Mouse (Mus musculus): ENCODE measurements at regions not wholly inside any gene's neighbourhood (a gene's known extent, or its start where the extent isn't known, plus 50 kb on each side); places are given as distances from the start of the nearest gene placed in this dataset.

DNA sequence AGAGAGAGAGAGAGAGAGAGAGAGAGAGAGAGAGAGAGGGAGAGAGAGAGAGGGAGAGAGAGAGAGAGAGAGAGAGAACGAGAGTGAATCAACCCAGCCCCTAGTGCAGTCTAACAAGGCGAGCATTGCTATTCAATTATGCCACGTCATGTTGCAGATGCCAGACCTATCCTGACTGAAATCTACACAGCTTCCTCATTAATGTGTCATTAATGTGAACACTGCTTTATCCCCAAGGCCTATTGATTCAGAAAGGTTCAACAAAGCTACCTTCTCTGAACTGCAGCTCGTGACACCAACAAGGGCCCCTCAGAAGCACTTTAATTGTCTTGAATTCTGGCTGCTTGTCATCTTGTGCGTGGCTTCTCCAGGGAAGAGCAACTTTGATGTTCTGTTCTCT is 457.4 kb downstream of the Tcerg1l start:
- Histone ChIP-seq H3K27ac (ENCODE audit: insufficient read depth, low read depth, low read length) (no peak overlapping the region), H3K4me3 (ENCODE audit: insufficient read depth, low read depth, low read length) (no peak overlapping the region), H3K4me1 (ENCODE audit: control insufficient read depth, insufficient read depth, low read length) (no peaks in the 10 kb centered on the region)
- 78% methylated on average over 5 of the region's 5 CpGs for WGBS
- TF ChIP-seq CTCF (IDR thresholded peaks at IDR 0.05; ENCODE audit: insufficient read depth, low read depth, low read length) (no peak), POLR2A (IDR thresholded peaks at IDR 0.05; ENCODE audit: insufficient read depth, low read depth, low read length) (no peak)

DNA sequence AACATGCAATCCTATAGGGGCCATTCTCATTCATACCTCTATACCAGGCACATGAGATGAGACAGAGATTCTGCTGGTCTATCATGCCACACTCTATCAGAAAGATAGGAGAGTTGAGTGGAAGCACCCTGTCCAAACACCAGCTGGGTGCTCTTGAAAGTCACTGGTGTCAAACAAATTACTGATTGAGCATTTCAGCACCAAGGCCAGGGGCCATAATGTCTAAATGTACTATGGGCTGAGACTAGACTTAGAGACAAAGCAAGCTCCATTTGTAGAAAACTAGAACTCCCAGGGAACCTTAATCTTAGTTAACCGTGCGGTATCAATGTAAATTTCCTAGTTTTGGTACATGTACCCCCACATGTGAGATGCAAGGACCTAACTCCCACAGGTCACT is 452.5 kb downstream of the Tcerg1l start:
- no peak for TF ChIP-seq POLR2A (IDR thresholded peaks at IDR 0.05; ENCODE audit: insufficient read depth, low read depth, low read length)
- no peaks in the 10 kb centered on the region for H3K4me1 ChIP-seq (ENCODE audit: control insufficient read depth, insufficient read depth, low read length)

DNA sequence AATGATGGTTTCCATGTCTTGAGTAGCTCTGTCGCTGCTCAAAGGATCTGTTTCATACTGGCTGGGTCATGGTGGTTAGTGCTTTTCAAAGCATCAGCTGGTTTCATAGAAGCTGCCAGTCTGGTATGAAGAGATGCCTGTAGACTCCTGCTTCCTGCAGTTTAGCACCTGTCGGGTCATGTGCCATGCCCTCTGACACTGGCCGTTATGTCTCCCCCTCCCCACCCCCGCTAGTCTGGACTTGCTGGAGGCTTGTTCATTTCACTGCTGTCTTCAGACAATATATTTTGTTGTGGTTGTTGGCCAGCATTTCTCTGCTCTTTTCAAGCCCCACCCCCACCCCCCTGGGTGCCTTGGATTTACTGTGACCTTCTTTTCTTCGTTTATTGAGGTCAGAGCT is 450.1 kb downstream of the Tcerg1l start:
- H3K4me3 ChIP-seq (ENCODE audit: insufficient read depth, low read depth, low read length) = no peak overlapping the region
- TF ChIP-seq CTCF (IDR thresholded peaks at IDR 0.05; ENCODE audit: insufficient read depth, low read depth, low read length) = no peak
- TF ChIP-seq POLR2A (IDR thresholded peaks at IDR 0.05; ENCODE audit: insufficient read depth, low read depth, low read length) = no peak
- H3K4me1 ChIP-seq (ENCODE audit: control insufficient read depth, insufficient read depth, low read length) = no peaks in the 10 kb centered on the region
- no peak overlapping the region for H3K27ac ChIP-seq (ENCODE audit: insufficient read depth, low read depth, low read length)
- WGBS = 31% methylated on average over 5 of the region's 5 CpGs

More for the DNA sequence above, 452.5 kb downstream of the Tcerg1l start:
- Histone ChIP-seq H3K27ac (ENCODE audit: insufficient read depth, low read depth, low read length) (no peak overlapping the region), H3K4me3 (ENCODE audit: insufficient read depth, low read depth, low read length) (no peak overlapping the region)
- WGBS = 97% methylated on average over 2 of the region's 2 CpGs

DNA sequence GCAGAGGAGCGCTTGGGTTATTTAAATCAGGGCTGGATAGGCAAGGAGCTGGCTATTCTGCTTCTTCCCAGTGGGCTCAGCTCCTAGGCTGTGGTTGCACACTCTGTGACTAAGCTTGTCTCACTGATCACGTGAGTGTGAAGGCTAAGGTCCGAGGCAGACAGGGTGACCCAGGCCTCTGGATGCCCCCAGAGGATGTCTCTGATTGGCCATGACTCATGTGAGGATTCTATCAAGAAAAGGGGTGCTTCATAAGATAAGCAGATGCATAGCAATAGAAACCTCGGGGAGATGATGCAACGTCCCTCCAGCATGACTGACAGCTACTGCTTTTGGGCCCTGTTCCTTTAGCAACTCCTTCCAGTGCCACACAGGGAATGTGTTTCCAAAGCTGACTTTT is 440.2 kb downstream of the Tcerg1l start:
- TF ChIP-seq CTCF (IDR thresholded peaks at IDR 0.05; ENCODE audit: insufficient read depth, low read depth, low read length) (no peak), POLR2A (IDR thresholded peaks at IDR 0.05; ENCODE audit: insufficient read depth, low read depth, low read length) (no peak)
- Histone ChIP-seq H3K4me3 (ENCODE audit: insufficient read depth, low read depth, low read length) (no peak overlapping the region), H3K27ac (ENCODE audit: insufficient read depth, low read depth, low read length) (no peak overlapping the region), H3K4me1 (ENCODE audit: control insufficient read depth, insufficient read depth, low read length) (no peaks in the 10 kb centered on the region)
- 71% methylated on average over 5 of the region's 5 CpGs for WGBS

DNA sequence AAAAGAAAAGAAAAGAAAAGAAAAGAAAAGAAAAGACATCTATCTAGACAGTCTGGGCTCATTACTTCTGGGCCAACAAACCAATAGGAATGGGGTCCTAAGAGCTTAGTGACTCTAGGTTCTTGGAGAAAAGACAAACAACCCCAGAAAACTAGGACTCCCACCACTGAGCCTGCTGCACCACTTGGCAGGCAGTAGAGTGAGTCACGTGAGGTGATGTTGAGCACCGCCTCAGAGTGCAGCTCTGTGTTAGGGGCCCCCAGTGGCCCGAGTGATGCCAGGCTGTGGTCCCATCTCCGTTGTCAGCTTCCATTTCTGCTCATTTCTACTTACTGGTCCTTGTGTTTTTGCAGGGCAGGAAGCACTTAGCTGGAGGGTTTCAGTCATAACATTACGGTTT is 439.7 kb downstream of the Tcerg1l start:
- Histone ChIP-seq H3K4me3 (ENCODE audit: insufficient read depth, low read depth, low read length) (no peak overlapping the region), H3K4me1 (ENCODE audit: control insufficient read depth, insufficient read depth, low read length) (no peaks in the 10 kb centered on the region), H3K27ac (ENCODE audit: insufficient read depth, low read depth, low read length) (no peak overlapping the region)
- WGBS = 74% methylated on average over 5 of the region's 5 CpGs
- TF ChIP-seq CTCF (IDR thresholded peaks at IDR 0.05; ENCODE audit: insufficient read depth, low read depth, low read length) (no peak), POLR2A (IDR thresholded peaks at IDR 0.05; ENCODE audit: insufficient read depth, low read depth, low read length) (no peak)

DNA sequence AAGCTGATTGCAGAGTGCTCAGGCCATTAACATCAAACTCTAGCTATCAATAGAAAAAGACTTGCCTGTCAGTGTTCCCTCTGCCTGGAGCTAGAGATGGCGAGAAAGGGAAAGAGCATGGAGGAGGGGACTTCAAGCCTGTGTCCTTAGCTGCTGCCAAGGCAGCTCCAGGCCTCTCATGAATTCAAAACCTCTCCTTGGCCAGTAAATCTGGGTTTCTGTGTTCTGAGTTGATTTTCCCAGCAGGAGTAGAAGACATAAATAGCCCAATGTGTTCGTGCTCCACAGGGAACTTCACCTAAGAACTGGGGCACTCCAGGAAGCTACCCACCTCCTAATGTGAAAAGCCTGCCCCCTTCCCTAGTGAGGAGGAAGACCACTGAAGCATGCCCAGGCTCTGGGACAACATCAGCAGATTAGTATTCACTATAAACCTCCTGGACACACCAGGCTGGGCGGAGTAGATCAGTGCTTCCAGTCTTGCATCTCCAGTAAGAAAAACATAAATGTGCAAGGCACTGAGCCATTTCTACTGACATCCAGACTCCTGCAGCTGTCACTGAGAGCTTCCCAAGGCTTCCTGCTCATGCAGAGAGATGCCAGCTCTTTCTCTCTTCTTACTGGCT is 433.9 kb downstream of the Tcerg1l start:
- WGBS = 40% methylated on average over 3 of the region's 3 CpGs
- H3K4me3 ChIP-seq (ENCODE audit: insufficient read depth, low read depth, low read length) = no peak overlapping the region
- no peak overlapping the region for H3K27ac ChIP-seq (ENCODE audit: insufficient read depth, low read depth, low read length)
- H3K4me1 ChIP-seq (ENCODE audit: control insufficient read depth, insufficient read depth, low read length) = no peaks in the 10 kb centered on the region
- TF ChIP-seq CTCF (IDR thresholded peaks at IDR 0.05; ENCODE audit: insufficient read depth, low read depth, low read length) = no peak
- TF ChIP-seq POLR2A (IDR thresholded peaks at IDR 0.05; ENCODE audit: insufficient read depth, low read depth, low read length) = no peak

DNA sequence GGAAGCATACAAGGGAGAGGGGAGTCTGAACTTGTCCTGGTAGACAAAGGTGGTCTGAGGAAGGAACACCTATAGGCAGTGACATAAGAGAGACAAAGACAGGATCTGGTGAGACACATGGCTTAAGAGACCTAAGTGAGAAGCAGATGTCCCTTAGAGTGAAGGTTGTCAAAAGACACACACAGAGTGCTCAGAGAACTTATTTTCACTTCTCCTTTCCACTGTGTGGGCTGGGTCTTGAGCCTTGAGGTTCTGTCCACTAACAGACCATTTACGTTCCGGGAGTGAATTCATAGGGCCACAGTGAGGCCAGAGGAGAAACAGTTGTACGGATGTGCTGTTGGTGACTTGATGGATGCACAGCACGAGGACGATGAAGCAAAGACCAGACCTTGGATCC is 422.8 kb downstream of the Tcerg1l start:
- H3K4me1 ChIP-seq (ENCODE audit: control insufficient read depth, insufficient read depth, low read length) = no peaks in the 10 kb centered on the region
- H3K4me3 ChIP-seq (ENCODE audit: insufficient read depth, low read depth, low read length) = no peak overlapping the region
- 92% methylated on average over 5 of the region's 5 CpGs for WGBS
- H3K27ac ChIP-seq (ENCODE audit: insufficient read depth, low read depth, low read length) = no peak overlapping the region
- TF ChIP-seq CTCF (IDR thresholded peaks at IDR 0.05; ENCODE audit: insufficient read depth, low read depth, low read length) (no peak), POLR2A (IDR thresholded peaks at IDR 0.05; ENCODE audit: insufficient read depth, low read depth, low read length) (no peak)

DNA sequence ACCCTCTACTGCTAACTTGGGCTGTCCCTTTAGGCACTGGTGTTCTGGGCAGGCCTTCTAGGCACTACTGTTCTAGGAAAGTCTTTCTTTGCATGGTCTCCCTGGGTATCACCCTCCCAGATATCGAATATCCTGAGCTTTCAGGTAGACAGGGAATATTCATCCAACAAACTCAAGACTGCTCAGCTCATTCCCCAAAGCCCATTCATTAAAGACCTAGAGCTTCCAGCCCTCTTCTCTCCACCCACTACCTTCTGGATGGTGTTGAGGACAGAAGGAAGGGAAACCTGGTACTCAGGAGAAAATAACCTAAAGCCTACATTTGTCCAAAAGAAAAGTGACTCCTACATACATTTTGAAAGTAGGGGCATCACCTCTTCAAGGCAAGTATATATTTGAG is 420.0 kb downstream of the Tcerg1l start:
- WGBS = 79% methylated on average over 1 of the region's 1 CpGs
- no peak for TF ChIP-seq POLR2A (IDR thresholded peaks at IDR 0.05; ENCODE audit: insufficient read depth, low read depth, low read length)
- TF ChIP-seq CTCF (IDR thresholded peaks at IDR 0.05; ENCODE audit: insufficient read depth, low read depth, low read length) = no peak
- H3K4me1 ChIP-seq (ENCODE audit: control insufficient read depth, insufficient read depth, low read length) = no peaks in the 10 kb centered on the region
- no peak overlapping the region for H3K4me3 ChIP-seq (ENCODE audit: insufficient read depth, low read depth, low read length)
- no peak overlapping the region for H3K27ac ChIP-seq (ENCODE audit: insufficient read depth, low read depth, low read length)

DNA sequence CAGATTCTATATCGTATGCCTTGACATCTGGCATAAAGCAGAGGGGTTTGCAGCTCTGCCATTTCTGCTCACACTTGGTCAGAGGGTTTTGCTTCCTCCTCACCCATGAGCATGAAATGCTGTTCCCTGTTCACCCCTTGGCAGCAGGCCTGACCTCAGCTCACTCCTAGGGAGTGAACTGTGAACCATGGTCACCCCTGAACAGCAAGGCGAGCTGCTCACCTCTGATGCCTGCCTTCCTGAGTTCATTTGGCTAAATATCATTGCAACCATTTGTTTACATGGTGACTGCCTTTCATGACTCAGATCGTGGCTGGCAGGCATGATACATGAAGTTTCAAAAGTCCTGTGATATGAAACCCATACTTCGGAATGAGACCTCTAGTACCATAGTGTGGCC is 418.2 kb downstream of the Tcerg1l start:
- Histone ChIP-seq H3K27ac (ENCODE audit: insufficient read depth, low read depth, low read length) (no peak overlapping the region), H3K4me1 (ENCODE audit: control insufficient read depth, insufficient read depth, low read length) (no peaks in the 10 kb centered on the region), H3K4me3 (ENCODE audit: insufficient read depth, low read depth, low read length) (no peak overlapping the region)
- TF ChIP-seq CTCF (IDR thresholded peaks at IDR 0.05; ENCODE audit: insufficient read depth, low read depth, low read length) = no peak
- no peak for TF ChIP-seq POLR2A (IDR thresholded peaks at IDR 0.05; ENCODE audit: insufficient read depth, low read depth, low read length)
- 92% methylated on average over 4 of the region's 4 CpGs for WGBS

DNA sequence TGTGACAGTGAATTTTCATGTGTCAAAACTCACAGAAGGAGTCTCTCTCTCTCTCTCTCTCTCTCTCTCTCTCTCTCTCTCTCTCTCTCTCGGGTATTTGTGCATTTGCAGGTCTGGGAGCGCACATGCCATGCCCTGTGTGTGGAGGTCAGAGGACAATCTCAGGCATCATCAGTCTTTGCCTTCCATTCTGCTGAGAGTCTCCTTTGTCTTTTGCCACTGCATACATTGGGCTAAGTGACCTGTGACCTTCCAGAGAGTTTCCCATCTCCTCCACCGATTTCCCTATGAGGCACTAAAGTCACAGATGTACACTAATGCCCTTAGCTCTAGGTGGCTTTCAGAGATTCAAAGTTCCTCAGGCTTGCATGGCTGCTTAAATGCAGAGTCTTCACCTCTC is 391.7 kb downstream of the Tcerg1l start:
- H3K4me1 ChIP-seq (ENCODE audit: control insufficient read depth, insufficient read depth, low read length) = peaks cover 3% of the 10 kb centered on the region; the same call in 1 of the 2 replicates

More for the DNA sequence above, 391.7 kb downstream of the Tcerg1l start:
- no peak overlapping the region for H3K4me3 ChIP-seq (ENCODE audit: insufficient read depth, low read depth, low read length)
- 65% methylated on average over 3 of the region's 3 CpGs for WGBS
- TF ChIP-seq CTCF (IDR thresholded peaks at IDR 0.05; ENCODE audit: insufficient read depth, low read depth, low read length) (no peak), POLR2A (IDR thresholded peaks at IDR 0.05; ENCODE audit: insufficient read depth, low read depth, low read length) (no peak)
- no peak overlapping the region for H3K27ac ChIP-seq (ENCODE audit: insufficient read depth, low read depth, low read length)
